Comparison of ENCODE assay signal across 8 mouse cellular contexts in genomic region chr2:131190344-131191004, GRCm38 (mm10). TPM values are rescaled to one million over a fixed set of nuclear protein-coding genes. Genes with fewer than 3 reads are reported as not detected.
DNase-seq lines count a peak whose midpoint lies in the region; ATAC-seq lines count a peak whose summit lies in the region.

No protein-coding gene starts in this region.

- H3K4me3 ChIP-seq in forebrain, embryonic 16.5 days (replicated peaks; ENCODE audit: low read length), result no peak overlapping the region
- H3K4me3 ChIP-seq in limb, embryonic 10.5 days, result no peak overlapping the region
- H3K4me3 ChIP-seq in neural tube, embryonic 13.5 days, result no peak overlapping the region

- intact Hi-C loops in left cerebral cortex, postnatal 4 days (cut with DNase I), result no loop called here
- intact Hi-C loops in left cerebral cortex, postnatal 10 days (cut with DNase I), result no loop called here

- H3K9me3 ChIP-seq in forebrain, embryonic 16.5 days (ENCODE audit: control insufficient read depth, low read length), result no peaks in the 10 kb centered on the region
- H3K9me3 ChIP-seq in limb, embryonic 10.5 days (replicated peaks), result no peaks in the 10 kb centered on the region
- no peaks in the 10 kb centered on the region for H3K9me3 ChIP-seq in neural tube, embryonic 13.5 days

- peak overlapping the region; percentile 12; the same call in 1 of the 2 replicates for H3K27ac ChIP-seq in forebrain, embryonic 16.5 days (ENCODE audit: low read length)
- peak overlapping the region; percentile 10; the same call in 1 of the 2 replicates for H3K27ac ChIP-seq in limb, embryonic 10.5 days
- peak overlapping the region; percentile 84 for H3K27ac ChIP-seq in neural tube, embryonic 13.5 days (replicated peaks)

- no peak overlapping the region for H3K4me2 ChIP-seq in forebrain, embryonic 16.5 days (ENCODE audit: low read length)
- peak overlapping the region; percentile 24 for H3K4me2 ChIP-seq in neural tube, embryonic 13.5 days

- WGBS in forebrain, embryonic 16.5 days, result 14% methylated on average over 10 of the region's 10 CpGs
- 46% methylated on average over 10 of the region's 10 CpGs for WGBS in limb, embryonic 10.5 days
- WGBS in neural tube, embryonic 13.5 days, result 22% methylated on average over 10 of the region's 10 CpGs

- peaks cover 7% of the 10 kb centered on the region; the same call in 1 of the 2 replicates for H3K36me3 ChIP-seq in forebrain, embryonic 16.5 days (ENCODE audit: control insufficient read depth, insufficient read depth)
- peaks cover 54% of the 10 kb centered on the region for H3K36me3 ChIP-seq in limb, embryonic 10.5 days
- peaks cover 32% of the 10 kb centered on the region for H3K36me3 ChIP-seq in neural tube, embryonic 13.5 days

- no peaks in the 10 kb centered on the region for H3K27me3 ChIP-seq in forebrain, embryonic 16.5 days (replicated peaks; ENCODE audit: control insufficient read depth, insufficient read depth, low read length)
- peaks cover 4% of the 10 kb centered on the region; the same call in 1 of the 2 replicates for H3K27me3 ChIP-seq in limb, embryonic 10.5 days (ENCODE audit: low read depth, poor library complexity, severe bottlenecking)
- no peaks in the 10 kb centered on the region for H3K27me3 ChIP-seq in neural tube, embryonic 13.5 days

- ATAC-seq in forebrain, embryonic 16.5 days, result peak; percentile 32
- ATAC-seq in neural tube, embryonic 13.5 days (ENCODE audit: low read depth), result peak; percentile 51

- peaks cover 29% of the 10 kb centered on the region for H3K4me1 ChIP-seq in forebrain, embryonic 16.5 days (replicated peaks; ENCODE audit: control insufficient read depth, insufficient read depth, low read length)
- H3K4me1 ChIP-seq in limb, embryonic 10.5 days, result peaks cover 55% of the 10 kb centered on the region
- peaks cover 49% of the 10 kb centered on the region for H3K4me1 ChIP-seq in neural tube, embryonic 13.5 days (replicated peaks)

- H3K9ac ChIP-seq in forebrain, embryonic 16.5 days (replicated peaks; ENCODE audit: low read depth, low read length), result 0 out of 2 replicates have a peak overlapping the region, but pooled peaks have one; percentile 11
- peak overlapping the region; percentile 45 for H3K9ac ChIP-seq in neural tube, embryonic 13.5 days

- DNase-seq in left cerebral cortex, postnatal 4 days, result peak; percentile 30
- DNase-seq in left cerebral cortex, postnatal 10 days (ENCODE audit: extremely low spot score in 1 of 2, low spot score in 2 of 2), result no peak
- peak; percentile 52 for DNase-seq in limb, embryonic 10.5 days (ENCODE audit: low spot score)
- no peak for DNase-seq in layer of hippocampus, adult 11-12 months (ENCODE audit: low spot score)
- no peak for DNase-seq in layer of hippocampus, adult 9-11 months
- no peak for DNase-seq in right cerebral cortex, postnatal 4 days

RNA-seq across cellular contexts. Expression of gene Spef1, which starts 3.4 kb away (rescaled TPM):
- 10 to 100 TPM; 25.2 to 31.6 TPM for total RNA-seq in left cerebral cortex, postnatal 4 days (2021)
- total RNA-seq in left cerebral cortex, postnatal 10 days (2021), result 10 to 100 TPM; 17.4 to 18.6 TPM
- 11.3 and 12.6 TPM in 2 replicates for polyA plus RNA-seq in forebrain, embryonic 16.5 days (2015; fragmentation: Nextera tagmentation; extraction: Ambion mirVana)
- polyA plus RNA-seq in limb, embryonic 10.5 days (2016; fragmentation: Nextera tagmentation; extraction: Ambion mirVana), result 1.7 and 3.4 TPM in 2 replicates
- polyA plus RNA-seq in neural tube, embryonic 13.5 days (2015; fragmentation: Nextera tagmentation; extraction: Ambion mirVana), result 6.9 and 7.9 TPM in 2 replicates

RNA-seq across cellular contexts. Expression of gene Cdc25b, which starts 3.7 kb away (rescaled TPM):
- total RNA-seq in left cerebral cortex, postnatal 4 days (2021), result 10 to 100 TPM; 25.1 to 30.1 TPM
- 10 to 100 TPM; 17.0 to 17.2 TPM for total RNA-seq in left cerebral cortex, postnatal 10 days (2021)
- 33.6 and 35.9 TPM in 2 replicates for polyA plus RNA-seq in forebrain, embryonic 16.5 days (2015; fragmentation: Nextera tagmentation; extraction: Ambion mirVana)
- 40.8 and 47.4 TPM in 2 replicates for polyA plus RNA-seq in limb, embryonic 10.5 days (2016; fragmentation: Nextera tagmentation; extraction: Ambion mirVana)
- 32.5 and 40.3 TPM in 2 replicates for polyA plus RNA-seq in neural tube, embryonic 13.5 days (2015; fragmentation: Nextera tagmentation; extraction: Ambion mirVana)

RNA-seq across cellular contexts. Expression of gene Cenpb, which starts 10.6 kb away (rescaled TPM):
- 100 to 1,000 TPM; 103 to 108 TPM for total RNA-seq in left cerebral cortex, postnatal 4 days (2021)
- total RNA-seq in left cerebral cortex, postnatal 10 days (2021), result 10 to 100 TPM; 93.6 to 97.1 TPM
- polyA plus RNA-seq in forebrain, embryonic 16.5 days (2015; fragmentation: Nextera tagmentation; extraction: Ambion mirVana), result 16.0 and 16.9 TPM in 2 replicates
- polyA plus RNA-seq in limb, embryonic 10.5 days (2016; fragmentation: Nextera tagmentation; extraction: Ambion mirVana), result 7.7 and 8.9 TPM in 2 replicates
- polyA plus RNA-seq in neural tube, embryonic 13.5 days (2015; fragmentation: Nextera tagmentation; extraction: Ambion mirVana), result 12.6 and 12.7 TPM in 2 replicates

RNA-seq across cellular contexts. Expression of gene Ap5s1, which starts 16.4 kb away (rescaled TPM):
- total RNA-seq in left cerebral cortex, postnatal 4 days (2021), result 10 to 100 TPM; 17.9 to 18.5 TPM
- total RNA-seq in left cerebral cortex, postnatal 10 days (2021), result 10 to 100 TPM; 21.2 to 23.6 TPM
- polyA plus RNA-seq in forebrain, embryonic 16.5 days (2015; fragmentation: Nextera tagmentation; extraction: Ambion mirVana), result 37.8 and 40.5 TPM in 2 replicates
- 18.9 and 22.6 TPM in 2 replicates for polyA plus RNA-seq in limb, embryonic 10.5 days (2016; fragmentation: Nextera tagmentation; extraction: Ambion mirVana)
- 30.9 and 39.7 TPM in 2 replicates for polyA plus RNA-seq in neural tube, embryonic 13.5 days (2015; fragmentation: Nextera tagmentation; extraction: Ambion mirVana)

RNA-seq across cellular contexts. Expression of gene 1700037H04Rik, which starts 30.6 kb away (rescaled TPM):
- total RNA-seq in left cerebral cortex, postnatal 4 days (2021), result 10 to 100 TPM; 57.3 to 59.2 TPM
- total RNA-seq in left cerebral cortex, postnatal 10 days (2021), result 10 to 100 TPM; 69.3 to 74.2 TPM
- polyA plus RNA-seq in forebrain, embryonic 16.5 days (2015; fragmentation: Nextera tagmentation; extraction: Ambion mirVana), result 87.5 and 97.1 TPM in 2 replicates
- polyA plus RNA-seq in limb, embryonic 10.5 days (2016; fragmentation: Nextera tagmentation; extraction: Ambion mirVana), result 87.5 and 97.4 TPM in 2 replicates
- polyA plus RNA-seq in neural tube, embryonic 13.5 days (2015; fragmentation: Nextera tagmentation; extraction: Ambion mirVana), result 88.3 and 99.0 TPM in 2 replicates

Comparison
In these comparisons a context has a peak if more than half of its experiments do, and no peak if none do; other contexts are left out.
1. DNase-seq: peak in left cerebral cortex, postnatal 4 days (single experiment) and limb, embryonic 10.5 days (single experiment); none in left cerebral cortex, postnatal 10 days (0 of 2), layer of hippocampus, adult 11-12 months (single experiment), layer of hippocampus, adult 9-11 months (single experiment) and right cerebral cortex, postnatal 4 days (single experiment).
2. H3K27ac ChIP-seq: peak in every context shown above with its lines; median percentile 84 in neural tube, embryonic 13.5 days; 12 in forebrain, embryonic 16.5 days; 10 in limb, embryonic 10.5 days.